Mouse (Mus musculus) G1E (cell line): Measurements from ENCODE around the gene BC049730. TPM values are rescaled to one million over a fixed set of nuclear protein-coding genes. Genes with fewer than 3 reads are reported as not detected.

ENCODE experiments used
- ATAC-seq: 2 replicates; pipeline ENCODE4 v1.8.0; 2016; ENCODE audit warnings: mild to moderate bottlenecking; ENCODE audit not compliant: insufficient number of reproducible peaks, poor library complexity, low FRiP score, severe bottlenecking; ENCODE audit errors: extremely low read depth
- DNase-seq: peaks from one replicate; pipeline ENCODE4 v3.0.0; 2012; ENCODE audit warnings: low spot score
- H3K27me3 ChIP-seq: 2 replicates; pipeline ENCODE4 v1.6.1; 2012; ENCODE audit warnings: mild to moderate bottlenecking, low read length, inconsistent platforms; ENCODE audit not compliant: insufficient read depth
- H3K36me3 ChIP-seq: replicated peaks from 2 replicates; pipeline ENCODE3; 2012; ENCODE audit warnings: mild to moderate bottlenecking, inconsistent platforms
- H3K4me1 ChIP-seq: 2 replicates; pipeline ENCODE4 v1.6.1; 2012; ENCODE audit warnings: low read depth, low read length, inconsistent platforms, mixed read lengths; ENCODE audit not compliant: insufficient read depth
- H3K4me3 ChIP-seq: 2 replicates; pipeline ENCODE4 v1.5.1; 2012; ENCODE audit warnings: low read depth, mild to moderate bottlenecking, inconsistent platforms, low read length, moderate library complexity, mixed read lengths
- H3K9me3 ChIP-seq: replicated peaks from 2 replicates; pipeline ENCODE4 v1.6.1; 2012; ENCODE audit warnings: inconsistent platforms
- CTCF ChIP-seq: IDR thresholded peaks from 2 replicates; pipeline ENCODE4 v1.5.1; 2012; ENCODE audit warnings: low read depth, low read length, inconsistent platforms, mixed read lengths
- GATA1 ChIP-seq: IDR thresholded peaks from 2 replicates; pipeline ENCODE4 v1.6.1; 2012; ENCODE audit warnings: borderline replicate concordance, low read length, inconsistent platforms, mixed read lengths
- GATA2 ChIP-seq: IDR thresholded peaks from 2 replicates; pipeline ENCODE4 v1.6.1; 2012; ENCODE audit warnings: low read depth, low read length, inconsistent platforms, borderline replicate concordance
- POLR2AphosphoS5 ChIP-seq: IDR thresholded peaks from 2 replicates; pipeline ENCODE4 v1.6.1; 2012; ENCODE audit warnings: low read depth, low read length, inconsistent platforms; ENCODE audit not compliant: insufficient replicate concordance
- TAL1 ChIP-seq: conservative IDR thresholded peaks from 2 replicates; pipeline ENCODE4 v1.6.1; 2012; ENCODE audit warnings: low read depth, low read length, inconsistent platforms, mixed read lengths
- polyA plus RNA-seq: library from polyadenylated mRNA; stranded (reverse); fragments of >175 nt; gene quantifications from 2 replicates; pipeline ENCODE4 v1.2.3, GENCODE M21; 2012
- total RNA-seq, 2 experiments: library from RNA; stranded (forward) in 1 of 2; stranded (reverse) in 1 of 2; fragments of 200-1000 nt in 1 of 2; fragments of >200 nt in 1 of 2; fragmentation: Nextera tagmentation in 1 of 2; gene quantifications; 2 replicates each; pipeline ENCODE4 v1.2.3; 2014 to 2017

The BC049730 gene
- total RNA-seq (2014; fragmentation: Nextera tagmentation) (not detected in 2 replicates), total RNA-seq (2017) (not detected in 2 replicates), polyA plus RNA-seq (not detected in 2 replicates)

- DNase-seq: no peak
- H3K4me1 ChIP-seq: no peaks in the 10 kb centered on the region
Measured at GRCm38 (mm10) chr7:24708832-24709292, at the start of gene BC049730. Gene BC049730 (plus strand): TSS chr7:24709242.

GRCm38 (mm10) chr7:24659737-24660357 is 49.2 kb upstream of the BC049730 start:
- H3K4me1 ChIP-seq: peaks cover 20% of the 10 kb centered on the region
- H3K36me3 ChIP-seq: no peaks in the 10 kb centered on the region
- H3K9me3 ChIP-seq: 0 out of 2 replicates have a peak, but pooled peaks cover 1% of the 10 kb centered on the region
- TF ChIP-seq GATA2: no peak
- no peak for TF ChIP-seq POLR2AphosphoS5
- no peak for TF ChIP-seq CTCF
- TF ChIP-seq TAL1: no peak
- no peak for TF ChIP-seq GATA1
- H3K27me3 ChIP-seq: no peaks in the 10 kb centered on the region
- no peak for DNase-seq
- H3K4me3 ChIP-seq: no peak overlapping the region
- ATAC-seq: no peak

More at GRCm38 (mm10) chr7:24708832-24709292, at the start of gene BC049730:
- TF ChIP-seq CTCF (no peak), GATA1 (no peak), GATA2 (no peak), POLR2AphosphoS5 (no peak), TAL1 (no peak)
- Histone ChIP-seq H3K4me3 (no peak within 1 kb of the TSS), H3K36me3 (no peaks in the 10 kb centered on the region), H3K9me3 (no peaks in the 10 kb centered on the region), H3K27me3 (0 out of 2 replicates have a peak, but pooled peaks cover 4% of the 10 kb centered on the region)
- no peak for ATAC-seq

GRCm38 (mm10) chr7:24661118-24661904 is 47.7 kb upstream of the BC049730 start:
- Histone ChIP-seq H3K27me3 (peaks cover 5% of the 10 kb centered on the region), H3K36me3 (no peaks in the 10 kb centered on the region), H3K4me3 (peak overlapping the region; percentile 26; the same call in 1 of the 2 replicates), H3K9me3 (0 out of 2 replicates have a peak, but pooled peaks cover 1% of the 10 kb centered on the region), H3K4me1 (peaks cover 20% of the 10 kb centered on the region)
- TF ChIP-seq POLR2AphosphoS5: no peak
- TF ChIP-seq GATA1: no peak
- no peak for TF ChIP-seq TAL1
- TF ChIP-seq GATA2: no peak
- no peak for TF ChIP-seq CTCF
- no peak; the same call in 1 of the 2 replicates for ATAC-seq
- peak; percentile 52 for DNase-seq

- DNase-seq (peak; percentile 61), ATAC-seq (peak; percentile 58; the same call in 1 of the 2 replicates)
- TF ChIP-seq GATA2 (no peak), CTCF (peak; percentile 98), TAL1 (no peak), POLR2AphosphoS5 (no peak)
- H3K4me1 ChIP-seq: peaks cover 20% of the 10 kb centered on the region
- 0 out of 2 replicates have a peak, but pooled peaks cover 1% of the 10 kb centered on the region for H3K9me3 ChIP-seq
- peaks cover 7% of the 10 kb centered on the region for H3K27me3 ChIP-seq
- no peaks in the 10 kb centered on the region for H3K36me3 ChIP-seq
- no peak overlapping the region for H3K4me3 ChIP-seq
Measured at GRCm38 (mm10) chr7:24662575-24662974, 46.5 kb upstream of the BC049730 start.

GRCm38 (mm10) chr7:24664301-24664700 is 44.7 kb upstream of the BC049730 start:
- H3K9me3 ChIP-seq: no peaks in the 10 kb centered on the region
- H3K27me3 ChIP-seq: peaks cover 17% of the 10 kb centered on the region
- H3K4me3 ChIP-seq: no peak overlapping the region
- DNase-seq (no peak), ATAC-seq (no peak)
- TF ChIP-seq GATA2 (no peak), GATA1 (no peak), TAL1 (no peak), POLR2AphosphoS5 (no peak), CTCF (no peak)
- H3K36me3 ChIP-seq: no peaks in the 10 kb centered on the region
- peaks cover 20% of the 10 kb centered on the region for H3K4me1 ChIP-seq

GRCm38 (mm10) chr7:24664959-24665358 is 44.1 kb upstream of the BC049730 start:
- ATAC-seq (no peak), DNase-seq (no peak)
- TF ChIP-seq TAL1 (no peak), CTCF (no peak), GATA2 (no peak), GATA1 (no peak), POLR2AphosphoS5 (no peak)
- Histone ChIP-seq H3K27me3 (peaks cover 20% of the 10 kb centered on the region), H3K4me1 (peaks cover 20% of the 10 kb centered on the region), H3K36me3 (no peaks in the 10 kb centered on the region), H3K4me3 (no peak overlapping the region), H3K9me3 (no peaks in the 10 kb centered on the region)
